Mouse (Mus musculus) common myeloid progenitor, adult 5-6 weeks (primary cell): Measurements from ENCODE around the gene Tssk1. TPM values are rescaled to one million over a fixed set of nuclear protein-coding genes. Genes with fewer than 3 reads are reported as not detected.

ENCODE experiments used
- ATAC-seq: replicated peaks from 2 replicates; pipeline ENCODE4 v1.8.0; 2016; ENCODE audit warnings: low read depth, mild to moderate bottlenecking, moderate TSS enrichment, inconsistent platforms; ENCODE audit not compliant: poor library complexity, severe bottlenecking
- total RNA-seq: library from RNA; stranded (forward); fragments of 200-1000, 187-1606 nt; gene quantifications from 2 replicates; pipeline ENCODE4 v1.2.3, GENCODE M21; 2017

Gene Tssk1
- not detected in 2 replicates for total RNA-seq

DNA sequence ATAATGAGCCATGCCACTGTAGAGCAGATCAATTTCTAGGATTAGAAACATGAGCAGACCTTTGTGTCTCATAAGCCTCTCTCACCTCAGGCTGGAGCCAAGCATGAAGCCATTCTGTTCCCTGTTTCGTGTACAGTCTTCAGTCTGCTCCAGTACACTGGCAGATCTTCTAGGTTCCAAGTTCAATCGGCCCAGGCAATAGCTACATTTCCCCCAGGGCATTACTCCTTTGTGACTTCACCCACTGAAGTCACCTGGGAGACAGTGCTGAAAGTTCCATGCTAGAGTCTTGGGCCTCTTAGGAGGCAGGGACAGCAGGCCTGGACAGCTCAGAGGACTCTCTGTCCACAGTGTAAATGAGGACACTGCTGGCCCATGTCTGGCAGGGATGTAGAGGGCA lies at the start of gene Tssk1:
Gene Tssk1 (plus strand): TSS at position 301 of the 400 bp plus-strand sequence.
- ATAC-seq: no peak

DNA sequence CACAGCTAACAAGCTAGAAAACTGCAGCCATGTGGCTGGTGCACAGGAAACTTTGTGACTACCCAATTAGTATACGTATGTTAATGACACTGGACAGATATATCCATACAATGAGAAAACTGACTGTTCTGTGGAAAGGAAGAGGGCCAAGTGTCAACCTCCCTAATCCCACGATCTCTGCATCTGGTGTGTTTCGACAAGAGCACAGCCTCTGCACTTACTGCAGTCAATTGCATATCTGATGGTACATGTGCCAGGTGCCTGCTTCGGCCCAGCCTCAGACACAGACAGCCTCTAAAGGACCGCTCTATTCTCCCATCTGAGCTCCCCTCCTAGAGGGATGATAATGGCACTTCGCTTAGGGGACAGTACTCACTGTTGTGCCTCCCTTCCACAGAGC lies 45.6 kb upstream of the Tssk1 start:
- no peak for ATAC-seq

- ATAC-seq: peak; percentile 70; the same call in 1 of the 2 replicates
These were observed 45.1 kb upstream of the Tssk1 start for GRCm38 (mm10) chr16:17848928-17849327.

DNA sequence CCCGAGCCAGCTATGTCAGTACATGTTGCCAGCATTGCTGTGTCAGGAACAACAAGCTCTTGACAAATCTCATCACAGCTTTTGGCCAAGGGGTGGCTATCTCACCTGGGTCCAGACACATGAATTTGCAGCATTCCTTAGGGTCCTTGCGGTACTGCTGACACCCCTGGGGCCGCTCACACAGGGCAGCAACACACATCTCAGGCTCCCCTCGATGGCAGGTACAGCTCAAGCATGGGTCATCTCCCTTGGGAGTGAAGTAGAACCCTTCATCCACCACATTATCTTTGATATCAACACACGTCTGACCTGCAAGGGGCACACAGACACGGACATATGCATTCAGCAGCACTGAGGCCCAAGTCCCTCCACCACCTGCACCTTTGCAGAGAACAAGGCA lies 44.5 kb upstream of the Tssk1 start:
- no peak for ATAC-seq

- no peak for ATAC-seq
These were observed 42.7 kb upstream of the Tssk1 start for GRCm38 (mm10) chr16:17851331-17851730.

DNA sequence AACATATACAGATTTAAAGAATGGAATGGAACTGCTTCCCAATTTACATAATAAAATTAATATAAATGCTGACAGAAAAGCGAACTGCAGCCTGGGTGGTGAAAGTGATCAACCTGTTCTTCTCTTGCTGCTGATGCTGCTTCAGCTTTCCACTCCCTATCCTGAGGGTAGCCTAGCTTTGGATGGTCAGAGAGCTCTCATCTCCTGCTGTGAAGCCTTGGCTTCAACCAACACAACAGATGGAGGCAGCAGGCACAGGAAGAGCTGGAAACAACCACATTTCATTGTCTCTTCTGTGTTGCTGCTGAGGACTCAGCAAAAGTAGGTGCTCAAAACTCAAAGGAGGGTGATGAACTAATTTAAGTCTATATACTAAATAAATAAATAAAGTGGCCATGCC lies 42.2 kb upstream of the Tssk1 start:
- no peak for ATAC-seq

DNA sequence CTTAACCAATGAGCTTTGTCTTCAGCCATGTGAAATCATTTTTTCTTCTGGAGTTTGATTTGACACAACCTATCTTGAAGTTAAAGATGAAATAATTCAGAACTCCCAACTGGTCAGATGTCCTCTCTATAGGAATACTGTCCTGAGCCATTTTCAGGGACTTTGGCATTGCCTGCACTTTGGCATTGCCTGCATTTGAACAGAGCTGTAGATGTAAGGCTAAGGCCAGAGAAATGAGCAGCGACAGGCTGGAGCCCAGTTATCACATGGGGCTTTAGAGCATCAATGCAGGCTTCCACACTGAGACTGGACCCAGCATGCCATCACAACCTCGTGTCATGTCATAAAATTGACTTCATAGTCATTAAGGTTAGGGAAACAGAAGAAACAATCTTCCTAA lies 40.8 kb upstream of the Tssk1 start:
- no peak for ATAC-seq

- ATAC-seq: no peak
These were observed 36.9 kb upstream of the Tssk1 start for GRCm38 (mm10) chr16:17857157-17857556.

DNA sequence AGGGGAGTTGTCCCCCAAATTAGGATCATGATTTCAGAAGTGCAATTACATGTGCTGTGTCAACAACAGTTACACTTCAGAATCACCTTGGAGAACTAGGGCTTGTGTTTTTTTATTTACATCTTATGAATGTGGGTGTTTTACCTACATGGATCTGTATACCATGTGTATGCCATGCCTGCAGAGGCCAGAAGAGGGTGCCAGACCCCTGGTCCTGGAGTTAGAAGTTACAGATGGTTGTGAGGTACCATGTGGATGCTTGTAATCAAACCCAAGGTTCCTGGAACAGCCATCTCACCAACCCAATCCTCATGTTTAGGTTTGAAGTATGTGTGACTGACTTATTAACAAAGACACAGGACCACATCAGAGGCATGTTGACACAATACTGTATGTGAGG lies 35.4 kb upstream of the Tssk1 start:
- peak; percentile 78 for ATAC-seq

- no peak for ATAC-seq
These were observed 28.7 kb upstream of the Tssk1 start for GRCm38 (mm10) chr16:17865293-17865692.

DNA sequence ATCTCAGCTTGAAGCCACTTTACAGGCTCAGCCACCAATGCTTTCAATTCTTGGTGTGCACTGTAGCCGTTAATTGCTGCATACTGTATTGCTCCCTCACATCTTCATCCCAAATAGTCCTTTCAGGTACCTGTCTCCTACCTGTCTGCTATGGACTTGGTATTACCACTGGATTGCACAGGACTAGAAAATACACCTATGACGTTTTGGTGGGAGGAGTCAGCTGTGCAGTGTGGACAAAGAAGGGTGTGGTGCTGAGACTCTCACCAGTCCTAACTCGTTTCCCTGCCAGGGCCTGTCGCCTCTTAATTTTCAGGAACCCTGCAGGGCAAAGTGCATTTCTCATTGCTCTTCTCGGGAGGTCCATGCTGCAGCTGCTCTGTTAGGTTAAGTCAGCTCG lies 28.3 kb upstream of the Tssk1 start:
- ATAC-seq: no peak

DNA sequence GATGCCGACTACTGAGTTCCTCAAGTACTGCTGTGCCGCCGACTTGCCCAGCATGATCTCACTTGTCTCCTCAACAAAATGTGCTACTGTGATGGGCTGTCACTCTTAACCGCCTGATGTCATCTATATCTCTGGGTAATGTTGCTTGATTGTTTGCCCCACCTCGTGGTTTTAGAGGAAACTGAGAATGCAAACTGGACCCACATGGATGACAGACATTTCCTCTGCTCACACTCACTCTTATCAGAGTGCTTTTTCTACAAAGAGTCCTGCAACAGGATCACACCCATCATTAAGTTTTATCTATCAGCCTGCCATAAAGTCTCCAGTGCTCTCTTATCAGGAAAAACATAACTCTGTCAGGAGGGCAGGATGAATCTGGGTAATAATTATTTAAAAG lies 22.8 kb upstream of the Tssk1 start:
- ATAC-seq: 0 out of 2 replicates have a peak, but pooled peaks have one; percentile 42

GRCm38 (mm10) chr16:17872995-17873394 lies 21.0 kb upstream of the Tssk1 start:
- ATAC-seq: no peak

DNA sequence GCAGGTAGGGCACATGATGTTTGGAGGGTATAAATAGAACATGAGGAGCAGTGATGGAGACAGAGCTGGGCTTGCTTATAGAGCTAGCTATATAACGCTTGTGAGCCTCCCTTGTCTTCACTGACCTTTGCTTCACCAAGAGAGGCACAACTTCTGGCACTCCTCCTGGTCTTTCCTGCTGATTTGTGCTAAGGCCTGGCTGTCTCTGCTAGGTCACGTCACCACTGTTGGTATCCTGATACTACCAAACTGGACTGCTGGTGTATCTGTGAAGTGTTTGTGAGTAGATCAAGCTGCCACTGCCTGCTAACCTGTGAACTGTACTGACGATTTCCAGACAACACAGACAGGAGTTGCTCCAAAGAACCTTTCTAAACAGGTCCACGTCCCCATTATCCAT lies 18.8 kb upstream of the Tssk1 start:
- ATAC-seq: no peak

- no peak for ATAC-seq
These were observed 17.9 kb upstream of the Tssk1 start for GRCm38 (mm10) chr16:17876096-17876495.

GRCm38 (mm10) chr16:17879571-17879970 lies 14.5 kb upstream of the Tssk1 start:
- ATAC-seq: no peak

DNA sequence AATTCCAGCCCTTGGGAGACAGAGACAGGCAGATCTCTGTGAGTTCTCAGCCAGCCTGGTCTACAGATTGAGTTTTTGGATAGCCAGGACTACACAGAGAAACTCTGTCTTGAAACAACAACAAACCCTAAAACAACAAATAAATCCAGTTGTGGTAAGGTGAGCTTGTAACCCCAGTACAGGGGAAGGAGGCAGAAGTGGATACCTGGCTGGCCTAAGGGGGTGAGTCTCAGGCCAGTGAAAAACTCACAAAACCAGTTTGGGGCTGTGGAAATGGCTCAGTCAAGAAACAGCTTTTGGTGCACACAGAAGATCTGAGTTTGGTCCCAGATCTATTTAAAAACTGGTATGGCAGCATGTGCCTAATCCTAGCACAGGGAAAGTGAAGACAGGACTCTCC lies 11.8 kb upstream of the Tssk1 start:
- no peak for ATAC-seq

- no peak for ATAC-seq
These were observed 9.9 kb upstream of the Tssk1 start for GRCm38 (mm10) chr16:17884116-17884515.

DNA sequence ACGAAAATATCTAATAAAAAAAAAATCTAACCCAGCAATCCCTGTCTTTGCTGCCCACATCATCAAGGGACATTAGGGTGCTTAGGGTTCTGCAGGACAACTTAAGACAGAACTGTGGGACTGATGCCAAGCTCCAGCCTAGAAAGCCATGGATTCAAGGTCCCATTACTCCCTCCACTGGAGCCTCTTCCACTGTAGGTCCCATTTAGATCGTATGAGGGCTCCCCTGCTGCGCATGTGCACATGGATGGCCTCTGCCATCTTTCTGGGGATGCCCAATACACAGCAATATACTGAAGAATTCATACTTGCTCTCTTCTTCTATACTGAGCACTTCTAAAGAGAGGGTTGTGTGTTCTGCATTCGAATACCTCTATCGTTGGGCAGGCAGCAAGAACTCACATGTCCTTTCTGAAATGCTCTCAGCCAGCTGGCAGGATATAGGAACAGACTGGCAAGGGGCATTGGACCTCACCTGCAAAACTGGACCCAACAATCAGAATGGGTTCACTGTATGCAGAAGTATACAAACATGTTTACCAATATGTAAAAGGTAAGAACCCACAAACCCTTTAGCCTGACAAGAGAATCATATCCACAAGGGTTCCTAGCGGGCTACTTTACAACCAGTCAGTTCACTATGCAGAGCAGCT lies 4.2 kb upstream of the Tssk1 start:
- ATAC-seq: no peak

- ATAC-seq: no peak
These were observed 3.7 kb upstream of the Tssk1 start for GRCm38 (mm10) chr16:17890342-17890727.

GRCm38 (mm10) chr16:17890917-17891566 lies 3.0 kb upstream of the Tssk1 start:
- ATAC-seq: peak; percentile 29

DNA sequence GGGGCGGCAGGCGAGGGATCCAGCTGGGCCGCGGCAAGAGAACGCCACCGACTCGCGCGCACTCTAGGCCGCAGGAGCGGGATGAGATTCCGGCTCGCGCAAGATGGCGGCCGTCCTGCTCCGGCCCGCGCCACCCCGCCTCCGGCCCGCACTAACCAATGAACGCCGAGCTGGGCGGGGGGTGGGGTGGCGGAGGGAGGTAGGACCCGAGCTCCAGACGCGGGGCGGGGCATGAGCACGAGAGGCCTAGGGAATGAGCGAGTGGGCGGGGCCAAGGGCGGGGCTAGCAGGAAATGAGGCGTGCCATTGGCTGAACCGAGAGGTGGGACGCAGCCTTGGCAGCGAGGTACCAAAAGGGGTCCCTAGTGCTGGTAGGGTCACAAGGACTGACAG lies 2.5 kb upstream of the Tssk1 start, which contains the start of gene Gm20518:
Gene Gm20518 (minus strand): TSS at position 105 of the 393 bp plus-strand sequence.
- ATAC-seq: peak; percentile 92
